Mouse (Mus musculus): Measurements from ENCODE around the gene Pid1.
"Not testable (repeated sequence)": the region's sequence is repeated elsewhere in the genome, so short reads cannot be mapped to it uniquely, and the experiment has no call there.

Pid1 gene

DNA sequence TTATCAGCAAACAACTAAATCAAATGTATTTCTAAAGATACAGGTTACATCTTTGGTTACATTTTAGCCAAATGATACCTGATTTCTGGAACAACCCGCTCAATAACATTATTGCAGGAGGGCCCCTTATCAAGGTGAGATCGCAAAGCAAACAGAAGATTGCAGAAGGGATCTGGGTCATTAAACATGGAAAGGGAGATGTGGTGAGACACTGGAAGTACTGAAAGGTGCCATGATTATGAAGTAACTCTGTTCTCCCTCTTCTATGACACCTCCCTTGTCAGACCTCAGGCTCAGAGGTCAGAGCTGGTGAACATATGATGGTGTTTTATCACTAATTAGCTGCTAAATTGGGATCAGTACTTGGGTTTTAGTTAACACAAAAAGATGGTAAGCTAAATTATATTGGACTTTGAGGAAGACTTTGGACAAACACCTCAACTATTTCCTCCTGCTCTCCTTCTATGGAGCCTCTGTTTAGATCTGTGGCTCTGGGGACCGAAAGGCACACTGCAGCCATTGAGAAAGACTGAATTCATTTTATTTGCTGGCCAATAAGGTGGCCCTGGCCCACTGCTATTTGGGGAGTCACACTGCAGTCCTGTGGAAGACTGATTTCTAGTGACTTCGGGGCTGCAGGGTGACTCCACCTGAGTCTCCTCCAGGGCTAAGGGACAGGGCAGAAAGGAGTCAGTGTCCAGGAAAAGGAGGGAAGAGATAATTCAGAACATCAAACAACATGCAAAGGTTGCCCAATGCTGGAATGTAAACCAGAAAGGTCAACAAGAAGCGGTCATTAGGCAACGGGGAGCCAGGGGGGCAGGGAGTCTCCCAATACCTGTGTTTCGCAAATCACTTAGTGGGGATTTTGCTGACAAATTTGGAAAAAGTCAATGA, 85.4 kb downstream of the Pid1 start:
- ATAC-seq (ENCODE audit: insufficient number of reproducible peaks, low FRiP score, low TSS enrichment): no peak

DNA sequence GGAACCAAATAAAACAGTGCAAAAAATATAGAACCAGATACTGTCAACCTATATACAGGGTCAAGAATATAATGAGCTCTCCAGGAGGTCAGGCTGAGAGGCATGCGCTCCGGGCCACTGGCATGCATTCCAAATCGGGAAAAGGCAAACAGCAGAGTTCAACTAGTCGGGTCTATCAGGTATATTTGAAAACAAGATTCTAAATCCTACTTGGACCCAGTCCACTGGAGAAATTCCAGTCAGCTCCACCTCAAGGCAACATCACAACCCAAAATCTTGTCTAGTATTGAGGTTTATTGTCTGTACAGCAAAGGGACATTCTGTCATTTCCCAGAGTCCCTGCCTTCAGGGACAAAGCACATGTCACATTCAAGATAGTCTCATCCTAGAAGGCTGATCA, 91.0 kb downstream of the Pid1 start:
- no peak for ATAC-seq (ENCODE audit: insufficient number of reproducible peaks, low FRiP score, low TSS enrichment)

DNA sequence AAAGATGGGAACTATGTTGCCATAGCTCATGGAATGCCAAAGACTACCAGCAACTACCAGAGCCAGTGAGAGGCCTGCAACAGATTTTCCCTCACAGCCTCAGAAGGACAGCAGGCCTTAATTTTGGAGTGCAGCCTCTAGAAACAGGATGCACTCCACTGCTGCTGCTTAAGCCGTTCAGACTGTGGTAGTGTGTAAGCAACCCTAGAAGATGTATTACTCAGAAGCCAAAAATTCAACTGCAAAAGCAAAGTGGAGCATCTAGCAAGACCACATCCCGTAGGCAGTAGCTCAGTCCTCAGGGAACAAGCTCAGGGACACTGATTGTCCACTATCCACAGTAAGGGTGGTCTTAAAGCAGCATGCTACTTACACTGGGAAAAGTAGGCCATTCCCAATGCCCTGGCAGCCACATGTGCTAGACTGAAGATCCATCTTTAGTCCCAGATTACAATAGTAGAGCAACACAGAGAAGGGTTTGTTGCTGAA, 92.2 kb downstream of the Pid1 start:
- ATAC-seq (ENCODE audit: insufficient number of reproducible peaks, low FRiP score, low TSS enrichment): no peak

DNA sequence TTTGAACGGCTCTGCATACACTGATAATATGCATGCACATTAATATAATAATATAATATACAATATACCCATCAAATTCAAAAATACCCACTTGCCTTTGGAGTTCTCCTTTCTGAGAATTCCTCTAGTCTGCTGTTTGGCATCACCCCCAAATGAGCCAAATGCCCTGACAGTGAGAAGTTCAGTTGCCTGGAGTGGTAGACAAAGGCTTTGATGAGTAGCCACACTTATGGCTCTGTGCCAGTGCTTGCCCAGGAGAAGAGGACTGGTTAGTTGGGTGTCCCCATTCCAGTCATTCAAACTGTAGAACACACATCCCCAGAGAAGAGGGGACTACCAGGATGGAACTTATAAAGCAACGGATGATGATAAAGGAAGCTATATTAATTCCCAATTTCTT, 106.3 kb downstream of the Pid1 start:
- no peak for ATAC-seq (ENCODE audit: insufficient number of reproducible peaks, low FRiP score, low TSS enrichment)

DNA sequence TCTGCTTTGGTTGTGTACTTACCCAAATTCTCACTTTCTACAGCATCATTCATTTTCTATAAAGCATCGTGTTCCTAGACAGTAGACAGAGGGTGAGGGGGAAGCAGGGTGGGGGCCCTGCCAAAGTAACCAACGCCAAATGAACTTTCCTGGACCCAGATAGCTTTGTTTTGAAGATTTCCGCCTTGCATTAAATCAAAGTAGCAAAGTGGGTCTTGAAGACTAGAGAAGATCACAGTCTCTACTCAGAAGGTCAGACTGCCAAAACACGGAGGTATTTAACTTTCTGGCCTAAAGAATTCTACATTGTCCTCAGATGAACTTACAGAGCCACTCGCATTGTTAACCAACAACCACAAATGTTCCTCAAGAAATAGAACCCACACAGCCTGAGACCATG, 109.6 kb downstream of the Pid1 start:
- ATAC-seq (ENCODE audit: insufficient number of reproducible peaks, low FRiP score, low TSS enrichment): no peak

DNA sequence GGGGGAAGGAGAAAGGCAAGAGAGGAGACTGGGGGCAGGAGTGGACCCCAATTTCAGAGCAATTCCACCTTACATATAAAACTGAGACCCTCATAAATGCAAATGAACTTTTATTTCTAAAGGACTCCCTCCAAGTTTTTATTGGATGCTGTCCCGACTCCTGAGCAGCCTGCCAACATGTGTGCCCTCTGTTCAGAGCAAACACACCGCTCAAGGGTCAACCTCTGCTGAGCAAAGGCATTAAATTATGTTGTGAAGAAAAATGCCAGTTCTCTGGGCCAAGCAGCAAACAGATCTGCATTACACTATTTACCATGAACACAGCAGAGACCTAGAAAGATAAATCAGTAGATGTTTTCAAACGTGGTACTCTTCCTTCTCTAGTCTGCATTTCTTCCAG, 110.1 kb downstream of the Pid1 start:
- no peak for ATAC-seq (ENCODE audit: insufficient number of reproducible peaks, low FRiP score, low TSS enrichment)

DNA sequence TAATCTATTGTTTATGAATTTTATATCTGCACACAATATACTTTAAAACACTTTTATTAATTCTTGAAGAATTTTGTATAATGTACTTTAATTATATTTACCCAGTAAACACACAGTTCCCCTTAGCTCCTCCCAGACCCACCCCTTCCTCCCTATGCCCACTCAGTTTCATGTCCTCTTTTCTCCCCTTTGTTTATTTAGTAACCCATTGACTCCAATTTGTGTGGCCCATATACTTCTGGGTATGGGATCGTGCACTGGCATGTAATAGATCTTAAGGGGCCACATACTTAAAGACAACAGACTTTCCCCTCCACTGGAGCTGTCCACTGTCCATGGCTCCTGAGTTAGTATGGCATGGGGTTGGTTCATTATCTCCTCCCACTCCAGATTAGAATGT, 112.8 kb downstream of the Pid1 start:
- ATAC-seq (ENCODE audit: insufficient number of reproducible peaks, low FRiP score, low TSS enrichment): no peak

DNA sequence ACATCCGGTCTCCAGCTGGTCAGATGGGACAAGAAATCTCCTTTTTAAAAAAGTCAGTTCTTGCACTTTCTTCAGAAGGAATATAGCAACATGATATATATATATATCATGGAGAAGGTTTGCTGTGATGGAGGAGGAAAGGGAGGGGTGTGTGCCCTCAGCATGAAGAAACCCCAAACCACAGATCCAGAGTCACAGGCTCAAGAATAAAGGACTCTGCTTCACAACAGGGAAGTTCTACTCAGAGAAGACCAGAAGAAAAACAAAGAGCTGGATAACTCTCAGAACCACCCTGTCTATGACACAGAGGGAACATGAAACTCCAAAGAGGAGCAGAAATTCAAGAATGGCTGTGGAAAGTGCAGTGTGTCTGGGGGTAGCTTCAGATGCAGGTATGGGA, 113.2 kb downstream of the Pid1 start:
- ATAC-seq (ENCODE audit: insufficient number of reproducible peaks, low FRiP score, low TSS enrichment): no peak

DNA sequence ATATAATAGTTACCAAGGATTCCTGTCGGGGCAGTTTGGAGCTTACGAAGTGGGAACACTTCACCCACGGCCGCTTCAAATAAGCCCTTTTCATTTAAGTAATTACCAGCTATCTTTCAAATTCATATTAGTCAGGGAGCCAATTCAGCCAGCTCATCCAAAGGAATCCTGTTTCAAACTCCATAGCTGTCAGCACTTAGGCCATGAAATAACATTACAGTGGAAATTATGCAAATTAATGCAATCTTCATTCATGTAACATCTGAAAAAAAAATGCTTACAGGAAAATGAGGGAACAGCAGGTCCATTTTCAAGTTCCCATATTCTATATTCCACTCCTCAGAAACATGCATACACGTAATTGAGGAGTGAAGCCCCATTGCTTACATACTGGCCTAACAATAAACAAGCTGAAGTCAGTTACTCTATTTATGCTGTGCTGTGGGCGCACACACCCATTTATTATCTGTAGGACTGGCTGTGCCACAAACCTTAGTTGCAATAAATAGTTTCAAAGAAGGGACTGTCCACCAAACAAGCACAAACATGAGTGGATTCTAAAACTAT, 114.1 kb downstream of the Pid1 start:
- ATAC-seq (ENCODE audit: insufficient number of reproducible peaks, low FRiP score, low TSS enrichment): no peak

DNA sequence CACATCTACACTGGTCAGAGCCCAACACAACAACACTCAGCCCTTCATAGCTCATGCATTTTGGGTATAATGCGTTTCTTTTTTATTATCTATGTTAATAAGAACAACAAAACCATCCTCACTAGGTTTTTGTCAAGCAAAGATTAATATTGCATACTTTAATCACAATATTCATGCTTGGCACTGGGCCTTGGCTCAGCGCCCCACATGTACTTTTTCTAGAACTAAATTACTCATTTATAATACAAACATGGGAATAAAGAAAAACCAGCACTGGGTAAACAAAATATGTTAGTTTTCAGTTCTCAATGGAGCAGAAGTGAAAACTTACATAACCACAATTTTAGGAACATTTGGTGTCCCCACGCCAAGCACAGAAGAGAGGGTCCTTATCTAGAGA, 116.9 kb downstream of the Pid1 start:
- no peak for ATAC-seq (ENCODE audit: insufficient number of reproducible peaks, low FRiP score, low TSS enrichment)

DNA sequence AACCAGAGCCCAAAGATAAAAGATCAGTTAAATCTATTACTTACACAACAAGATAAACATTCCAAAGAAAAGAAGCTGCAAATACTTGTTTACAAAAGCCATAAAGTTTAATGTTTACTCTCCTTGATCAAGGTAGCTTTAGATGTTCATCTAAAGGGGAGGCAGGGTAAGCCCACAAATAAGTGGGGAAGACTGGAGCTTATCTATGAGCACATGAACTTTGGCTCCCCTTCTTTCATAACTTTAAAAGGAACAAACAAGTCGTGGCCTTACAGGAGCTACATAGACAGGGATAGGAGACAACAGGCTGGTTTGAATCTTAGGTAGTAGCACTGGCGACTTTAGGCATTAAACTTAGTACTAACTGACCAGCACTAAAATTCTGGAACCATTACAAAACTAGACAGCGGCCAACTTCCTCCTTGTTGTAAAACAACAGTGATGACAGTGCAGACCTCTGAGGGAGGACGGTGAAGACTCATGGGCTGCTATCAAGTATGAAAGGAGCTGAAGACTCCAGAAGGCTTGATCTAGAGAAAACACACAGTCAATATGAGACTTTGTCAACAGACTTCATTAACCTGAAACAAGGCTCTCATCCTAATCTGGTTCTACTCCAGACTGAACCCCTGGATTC, 122.7 kb downstream of the Pid1 start:
- no peak for ATAC-seq (ENCODE audit: insufficient number of reproducible peaks, low FRiP score, low TSS enrichment)

DNA sequence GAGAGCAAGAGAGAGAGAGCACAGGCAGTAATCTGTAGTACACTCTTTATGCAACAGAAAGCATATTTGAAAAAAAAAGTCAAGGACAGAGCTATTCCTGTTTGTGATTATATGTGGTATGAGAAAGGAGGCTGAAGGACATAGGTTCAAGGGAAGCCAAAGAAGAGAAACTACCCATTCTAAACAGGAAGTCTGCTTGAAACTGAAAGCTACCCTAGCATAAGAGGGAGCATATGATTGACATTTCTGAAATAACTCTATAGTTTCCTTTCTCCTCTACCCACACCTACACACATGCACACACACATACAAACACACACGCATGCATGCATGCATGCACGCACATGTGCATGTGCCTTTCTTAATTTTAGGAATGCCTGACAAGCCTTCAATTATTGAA, 123.8 kb downstream of the Pid1 start:
- ATAC-seq (ENCODE audit: insufficient number of reproducible peaks, low FRiP score, low TSS enrichment): no peak

DNA sequence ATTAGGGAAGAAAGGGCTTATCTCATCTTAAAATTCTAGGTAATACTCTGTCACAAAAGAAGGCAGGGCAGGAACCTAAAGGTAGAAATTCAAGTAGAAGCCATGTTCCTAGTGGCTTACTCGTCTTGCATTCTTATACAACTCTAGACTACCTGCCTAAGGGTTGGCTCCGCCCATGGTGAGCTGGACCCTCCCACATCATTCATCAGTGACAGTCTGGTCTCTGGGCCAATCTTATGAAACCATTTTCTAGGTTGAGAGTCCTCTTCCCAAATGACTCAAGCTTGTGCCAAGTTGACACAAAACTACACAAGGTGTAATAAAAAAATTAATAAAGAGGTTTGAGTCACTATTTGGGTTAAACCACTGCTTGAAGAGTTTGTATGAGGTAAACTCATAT, 133.5 kb downstream of the Pid1 start:
- no peak for ATAC-seq (ENCODE audit: insufficient number of reproducible peaks, low FRiP score, low TSS enrichment)

DNA sequence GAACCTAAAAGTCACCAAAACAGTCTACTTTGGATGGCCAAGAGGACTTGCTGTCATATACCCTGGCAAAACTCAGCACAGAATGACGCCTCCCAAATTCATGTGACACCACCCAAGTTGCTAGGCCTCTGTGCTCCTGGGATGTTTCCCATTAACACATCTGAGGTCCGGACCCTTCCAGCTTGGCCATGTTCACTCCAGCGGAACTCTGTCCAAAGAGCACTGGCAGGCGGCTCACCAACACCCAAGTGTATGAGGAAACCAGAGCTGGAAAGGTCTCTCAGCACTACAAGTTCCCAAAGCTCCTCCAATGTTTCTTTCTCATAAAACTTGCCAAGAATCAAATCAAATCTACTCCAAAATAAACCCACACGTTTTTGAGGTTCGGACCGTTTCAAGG, 138.4 kb downstream of the Pid1 start:
- no peak for ATAC-seq (ENCODE audit: insufficient number of reproducible peaks, low FRiP score, low TSS enrichment)

DNA sequence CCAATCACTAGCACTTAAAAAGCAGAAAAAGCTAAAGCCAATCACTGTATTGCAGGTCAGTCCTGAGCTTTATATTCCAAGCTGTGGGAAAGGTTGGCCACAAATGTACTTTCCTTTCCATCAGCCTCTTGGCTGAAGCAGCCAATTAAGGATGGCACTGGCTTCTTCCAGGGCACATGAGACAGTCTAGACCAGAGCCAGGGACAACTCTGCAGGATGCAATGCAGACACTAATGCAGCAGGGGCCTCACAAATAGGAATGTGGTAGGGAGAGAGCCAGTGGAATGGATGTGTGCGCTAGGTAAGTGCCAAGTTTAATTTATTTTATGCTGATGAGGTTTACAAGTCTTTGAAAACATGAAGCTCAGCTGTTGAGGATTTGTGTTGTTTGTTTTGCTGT, 141.9 kb downstream of the Pid1 start:
- 0 out of 2 replicates have a peak, but pooled peaks have one; percentile 17 for ATAC-seq (ENCODE audit: insufficient number of reproducible peaks, low FRiP score, low TSS enrichment)

DNA sequence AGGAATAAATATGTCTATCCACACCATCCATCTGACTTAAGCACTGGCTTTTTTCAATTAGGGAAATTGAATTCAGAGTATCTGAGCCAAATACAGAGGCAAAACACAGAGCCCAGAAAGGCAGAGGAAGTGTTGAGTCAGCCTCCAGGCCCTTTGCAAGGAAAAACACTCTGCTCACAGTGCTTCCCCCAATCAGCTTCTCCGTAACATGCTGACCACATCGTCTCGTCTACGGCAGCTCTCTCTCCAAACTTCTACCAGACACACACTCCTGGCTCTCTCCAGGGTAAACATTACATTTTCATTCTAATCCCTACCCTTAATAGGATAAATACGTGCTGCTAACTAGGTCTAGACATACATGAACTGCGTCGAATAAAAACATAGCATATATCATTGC, 145.4 kb downstream of the Pid1 start:
- ATAC-seq (ENCODE audit: insufficient number of reproducible peaks, low FRiP score, low TSS enrichment): no peak

DNA sequence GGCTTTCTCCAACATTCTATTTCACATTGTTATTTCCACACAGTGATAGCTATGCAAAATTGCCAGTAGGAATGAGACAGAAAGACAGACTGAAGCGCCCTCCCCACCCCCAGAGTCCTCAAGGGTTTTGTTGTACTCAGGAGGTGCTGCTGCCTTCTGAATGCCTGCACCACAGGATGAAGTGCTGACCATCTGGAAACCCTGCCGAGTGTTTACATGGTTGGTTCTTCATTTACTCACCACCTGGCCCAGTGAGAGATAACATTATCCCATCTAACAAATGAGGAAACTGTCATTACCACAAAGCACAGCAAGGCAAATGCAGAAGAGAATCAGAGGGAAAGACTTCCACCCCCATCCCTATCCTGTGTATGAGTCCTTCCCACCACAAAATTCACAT, 146.2 kb downstream of the Pid1 start:
- ATAC-seq (ENCODE audit: insufficient number of reproducible peaks, low FRiP score, low TSS enrichment): peak; percentile 83

DNA sequence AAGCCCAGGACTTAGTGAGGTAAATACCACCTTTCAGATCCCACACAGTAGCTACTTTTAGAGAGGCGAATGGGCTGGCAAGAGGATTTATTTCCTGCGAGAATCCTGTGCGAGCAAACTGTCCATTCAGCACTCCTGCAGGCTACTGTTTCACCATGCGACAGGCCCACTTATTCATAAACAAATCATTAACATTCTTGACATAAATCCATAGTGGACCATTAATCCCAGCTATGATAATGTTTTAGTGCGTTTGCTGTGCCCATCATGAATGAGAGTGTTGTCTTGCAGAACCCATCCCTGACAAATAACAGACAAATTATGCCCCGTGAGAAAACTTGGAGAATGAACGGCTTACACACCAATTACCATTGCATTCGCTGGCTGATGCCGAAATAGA, 152.5 kb downstream of the Pid1 start:
- no peak for ATAC-seq (ENCODE audit: insufficient number of reproducible peaks, low FRiP score, low TSS enrichment)

DNA sequence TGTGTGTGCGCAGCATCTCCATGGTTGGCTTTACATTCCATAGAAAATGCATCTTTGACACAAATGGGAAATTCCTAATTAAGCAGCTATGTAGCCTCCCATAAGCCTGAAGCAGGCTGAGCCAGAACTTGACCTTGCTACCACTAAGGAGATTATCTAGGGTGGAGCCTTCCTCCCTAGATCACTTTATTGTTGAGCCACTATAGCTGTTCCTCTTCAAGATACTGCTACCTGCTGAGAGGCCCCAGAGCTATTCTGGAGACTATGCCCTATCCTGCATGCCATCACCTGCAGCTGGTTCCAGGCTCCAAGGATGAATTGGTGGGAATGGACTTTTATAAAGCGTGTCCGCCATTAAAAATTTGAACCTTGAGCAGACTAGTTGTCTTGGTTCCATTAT, 158.2 kb downstream of the Pid1 start:
- not testable (repeated sequence) for ATAC-seq (ENCODE audit: insufficient number of reproducible peaks, low FRiP score, low TSS enrichment)

DNA sequence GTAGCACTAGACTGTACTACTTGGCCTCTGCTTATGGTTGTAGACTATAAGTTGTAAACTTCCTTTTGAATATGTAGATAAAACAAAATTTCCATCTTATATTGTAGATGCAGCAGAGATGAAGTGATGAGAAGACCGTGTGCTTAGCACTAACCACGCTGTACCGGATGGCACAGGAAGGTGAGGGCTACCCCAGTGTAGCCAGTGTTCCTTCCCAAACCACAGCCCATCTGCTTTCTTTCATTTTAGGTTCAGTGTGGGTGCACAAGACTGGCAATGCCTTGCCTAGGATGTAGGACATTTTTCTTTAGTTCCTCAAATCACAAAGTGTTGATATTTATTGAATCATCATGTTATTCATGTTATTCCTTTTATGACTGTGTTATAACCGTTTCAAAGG, 160.5 kb downstream of the Pid1 start:
- no peak for ATAC-seq (ENCODE audit: insufficient number of reproducible peaks, low FRiP score, low TSS enrichment)

DNA sequence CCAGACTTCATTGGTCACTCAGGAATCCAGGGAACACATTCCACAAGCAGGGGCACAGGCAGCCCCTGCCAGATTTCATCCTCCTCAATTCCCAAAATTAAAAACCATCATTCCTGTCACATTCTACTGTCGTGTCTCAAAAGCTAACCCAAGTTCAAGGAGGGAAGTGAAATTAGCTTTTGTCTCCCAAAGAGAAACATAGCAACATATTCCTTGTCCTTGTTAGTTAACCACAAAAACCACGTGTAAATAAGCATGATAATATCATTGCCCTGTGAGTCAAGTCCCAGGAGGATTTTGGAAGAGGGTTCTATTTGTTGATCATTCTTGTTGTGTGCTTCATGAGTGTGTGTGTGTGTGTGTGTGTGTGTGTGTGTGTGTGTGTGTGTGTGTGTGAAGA, 164.1 kb downstream of the Pid1 start:
- ATAC-seq (ENCODE audit: insufficient number of reproducible peaks, low FRiP score, low TSS enrichment): no peak

DNA sequence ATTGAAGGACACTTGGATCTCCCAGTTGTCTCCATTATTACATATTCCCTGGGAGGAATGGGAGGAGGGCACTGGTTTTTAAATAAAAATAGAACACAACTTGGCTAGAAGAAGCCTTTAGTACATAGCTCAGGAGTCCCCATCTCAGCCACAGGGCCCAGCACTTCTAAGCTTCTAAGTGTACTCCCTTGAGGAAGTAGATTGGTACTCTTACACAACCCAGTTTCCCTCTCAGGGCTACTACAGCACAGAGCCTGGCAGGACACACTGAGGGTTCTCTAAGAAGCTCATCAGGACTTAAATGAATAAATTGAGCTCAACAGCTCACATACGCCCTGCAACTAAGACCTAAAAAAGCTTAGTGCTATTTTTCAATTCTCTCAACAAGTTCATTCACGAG, 165.1 kb downstream of the Pid1 start:
- no peak for ATAC-seq (ENCODE audit: insufficient number of reproducible peaks, low FRiP score, low TSS enrichment)
